ENCODE assay signal across 14 mouse cellular contexts in genomic region chr11:45835625-45836255, GRCm38 (mm10). TPM values are rescaled to one million over a fixed set of nuclear protein-coding genes. Genes with fewer than 3 reads are reported as not detected.
DNase-seq lines count a peak whose midpoint lies in the region; ATAC-seq and TF ChIP-seq lines count a peak whose summit lies in the region.
"Had no signal": no experiment of that assay in that cellular context is flagged by ENCODE, and none has a peak within 500 bp of the region (broad histone marks: within the 10 kb centered on the region; RNA-seq: fewer than 3 reads in every experiment).

No protein-coding gene starts in this region.

- TF ChIP-seq CTCF in liver, postnatal 0 days (IDR thresholded peaks at IDR 0.05; ENCODE audit: low read depth) = no peak
- no peak for TF ChIP-seq CTCF in small intestine, adult 2 months (IDR thresholded peaks at IDR 0.05; ENCODE audit: extremely low read depth, insufficient read length, insufficient replicate concordance, low read depth, low read length)

- no peak for TF ChIP-seq EP300 in liver, postnatal 0 days (IDR thresholded peaks at IDR 0.05; ENCODE audit: low read depth)

- H3K36me3 ChIP-seq in liver, embryonic 12.5 days = no peaks in the 10 kb centered on the region
- no peaks in the 10 kb centered on the region for H3K36me3 ChIP-seq in liver, postnatal 0 days (replicated peaks; ENCODE audit: insufficient read depth, low read length)
- no peaks in the 10 kb centered on the region for H3K36me3 ChIP-seq in intestine, embryonic 15.5 days
- no peaks in the 10 kb centered on the region for H3K36me3 ChIP-seq in small intestine, adult 2 months (ENCODE audit: control insufficient read depth, insufficient read depth, low read length)

- 46% methylated on average over 4 of the region's 4 CpGs for WGBS in liver, embryonic 12.5 days (ENCODE audit: insufficient replicate concordance)
- 50% methylated on average over 4 of the region's 4 CpGs for WGBS in liver, postnatal 0 days (ENCODE audit: insufficient replicate concordance)
- 25% methylated on average over 4 of the region's 4 CpGs for WGBS in intestine, embryonic 15.5 days
- 24% methylated on average over 4 of the region's 4 CpGs for WGBS in small intestine, adult 2 months

- H3K4me2 ChIP-seq in liver, embryonic 12.5 days = no peak overlapping the region
- H3K4me2 ChIP-seq in liver, postnatal 0 days (ENCODE audit: low read depth, low read length) = no peak overlapping the region
- no peak overlapping the region for H3K4me2 ChIP-seq in intestine, embryonic 15.5 days (replicated peaks)

- no peak for DNase-seq in liver, postnatal 0 days
- peak; percentile 47 for DNase-seq in embryo, embryonic 10.5 days (ENCODE audit: low spot score)
- no peak for DNase-seq in urinary bladder, postnatal 25 days (ENCODE audit: low spot score)
- DNase-seq in adipocyte (ENCODE audit: low spot score) = no peak
- DNase-seq: cerebellum, postnatal 10 days; heart, postnatal 10 days; kidney, postnatal 14 days; lung, adult 2 months; right cerebral cortex, postnatal 25 days; thymus, postnatal 25 days had no signal

- H3K9ac ChIP-seq in liver, embryonic 12.5 days = no peak overlapping the region
- H3K9ac ChIP-seq in liver, postnatal 0 days (replicated peaks) = no peak overlapping the region
- H3K9ac ChIP-seq in intestine, embryonic 15.5 days = no peak overlapping the region

- no peak overlapping the region for H3K4me3 ChIP-seq in liver, embryonic 12.5 days
- no peak overlapping the region for H3K4me3 ChIP-seq in liver, postnatal 0 days (ENCODE audit: low read depth, low read length)
- H3K4me3 ChIP-seq in intestine, embryonic 15.5 days (replicated peaks) = no peak overlapping the region
- H3K4me3 ChIP-seq in small intestine, adult 2 months (ENCODE audit: low read depth, low read length) = no peak overlapping the region

- H3K4me1 ChIP-seq in liver, embryonic 12.5 days = peaks cover 49% of the 10 kb centered on the region
- H3K4me1 ChIP-seq in liver, postnatal 0 days (ENCODE audit: insufficient read depth) = peaks cover 11% of the 10 kb centered on the region
- 0 out of 2 replicates have a peak, but pooled peaks cover 10% of the 10 kb centered on the region for H3K4me1 ChIP-seq in intestine, embryonic 15.5 days (replicated peaks)
- H3K4me1 ChIP-seq in small intestine, adult 2 months (ENCODE audit: control insufficient read depth, insufficient read depth, insufficient read length, low read length) = peaks cover 23% of the 10 kb centered on the region; the same call in 1 of the 2 replicates

- H3K27me3 ChIP-seq in liver, embryonic 12.5 days (replicated peaks) = no peaks in the 10 kb centered on the region
- H3K27me3 ChIP-seq in liver, postnatal 0 days (ENCODE audit: insufficient read depth, low read length) = no peaks in the 10 kb centered on the region
- no peaks in the 10 kb centered on the region for H3K27me3 ChIP-seq in intestine, embryonic 15.5 days (replicated peaks)
- H3K27me3 ChIP-seq in small intestine, adult 2 months (ENCODE audit: control insufficient read depth, insufficient read depth, low read length) = no peaks in the 10 kb centered on the region
- H3K27me3 ChIP-seq: CH12.LX had no signal

- H3K9me3 ChIP-seq in liver, embryonic 12.5 days (replicated peaks) = no peaks in the 10 kb centered on the region
- no peaks in the 10 kb centered on the region for H3K9me3 ChIP-seq in liver, postnatal 0 days (ENCODE audit: low read length)
- no peaks in the 10 kb centered on the region for H3K9me3 ChIP-seq in intestine, embryonic 15.5 days

- H3K27ac ChIP-seq in liver, embryonic 12.5 days = peak overlapping the region; percentile 5; the same call in 1 of the 2 replicates
- no peak overlapping the region for H3K27ac ChIP-seq in liver, postnatal 0 days (ENCODE audit: low read depth)
- peak overlapping the region; percentile 51; the same call in 1 of the 2 replicates for H3K27ac ChIP-seq in intestine, embryonic 15.5 days
- peak overlapping the region; percentile 78 for H3K27ac ChIP-seq in small intestine, adult 2 months (ENCODE audit: insufficient read depth, low read depth, low read length)

- ATAC-seq in liver, embryonic 12.5 days = no peak
- no peak for ATAC-seq in liver, postnatal 0 days
- ATAC-seq in intestine, embryonic 15.5 days = peak; percentile 34

- no peak for TF ChIP-seq POLR2A in small intestine, adult 2 months (IDR thresholded peaks at IDR 0.05; ENCODE audit: low read depth, low read length)

RNA-seq across cellular contexts. Expression of gene Clint1, which starts 16.1 kb away (rescaled TPM):
- 109 and 111 TPM in 2 replicates for polyA plus RNA-seq in liver, embryonic 12.5 days (2016; fragmentation: Nextera tagmentation; extraction: Ambion mirVana)
- 33.6 and 37.3 TPM in 2 replicates for polyA plus RNA-seq in liver, postnatal 0 days (2015; fragmentation: Nextera tagmentation; extraction: Ambion mirVana)
- 102 and 106 TPM in 2 replicates for polyA plus RNA-seq in intestine, embryonic 15.5 days (2015; fragmentation: Nextera tagmentation; extraction: Ambion mirVana)
- 38.7 and 59.2 TPM in 2 replicates for polyA plus RNA-seq in small intestine, adult 2 months (2012; rRNA removed)
